Mouse (Mus musculus) cerebellum, adult 2 months (tissue): ENCODE measurements at regions not wholly inside any gene's neighbourhood (a gene's known extent, or its start where the extent isn't known, plus 50 kb on each side); places are given as distances from the start of the nearest gene placed in this dataset.

ENCODE experiments used
- CTCF ChIP-seq: fragments of 200-500 bp; IDR thresholded peaks from 2 replicates; pipeline ENCODE4 v1.5.1; 2011; ENCODE audit warnings: low read depth, mild to moderate bottlenecking, control low read depth, low read length, moderate library complexity, borderline replicate concordance; ENCODE audit not compliant: insufficient read depth
- POLR2A ChIP-seq: fragments of 200-500 bp; IDR thresholded peaks from 2 replicates; pipeline ENCODE4 v1.6.1; 2011; ENCODE audit warnings: low read length, control low read depth, borderline replicate concordance; ENCODE audit not compliant: insufficient read depth

- TF ChIP-seq POLR2A (no peak), CTCF (no peak)
Observed at GRCm38 (mm10) chr7:133232889-133233441, 108.8 kb upstream of the Ctbp2 start.
